Mouse (Mus musculus) CD4-positive, CD25-positive, alpha-beta regulatory T cell, adult 2 months (primary cell): Measurements from ENCODE around the gene Igsf3.

Source experiments
- DNase-seq: peaks from one replicate; pipeline ENCODE4 v3.0.0-alpha.2; 2012; ENCODE audit warnings: low read depth, low spot score

The Igsf3 gene

GRCm38 (mm10) chr3:101372345-101372980, 4.4 kb upstream of the Igsf3 start:
- DNase-seq: peak; percentile 86

- peak; percentile 45 for DNase-seq
Observed at GRCm38 (mm10) chr3:101377256-101378024, 557 bp downstream of the Igsf3 start.

- peak; percentile 20 for DNase-seq
Observed at GRCm38 (mm10) chr3:101378102-101378501, 1.2 kb downstream of the Igsf3 start.

- DNase-seq: no peak
Observed at GRCm38 (mm10) chr3:101379789-101380188, 2.9 kb downstream of the Igsf3 start.

GRCm38 (mm10) chr3:101381691-101382090, 4.8 kb downstream of the Igsf3 start:
- no peak for DNase-seq

- no peak for DNase-seq
Observed at GRCm38 (mm10) chr3:101382751-101383150, 5.9 kb downstream of the Igsf3 start.

GRCm38 (mm10) chr3:101386430-101387016, 9.6 kb downstream of the Igsf3 start:
- peak; percentile 43 for DNase-seq

- DNase-seq: peak; percentile 41
Observed at GRCm38 (mm10) chr3:101387849-101388248, 11.0 kb downstream of the Igsf3 start.

- no peak for DNase-seq
Observed at GRCm38 (mm10) chr3:101389566-101389965, 12.7 kb downstream of the Igsf3 start.

- DNase-seq: no peak
Observed at GRCm38 (mm10) chr3:101390472-101390871, 13.6 kb downstream of the Igsf3 start.

GRCm38 (mm10) chr3:101391991-101392390, 15.1 kb downstream of the Igsf3 start:
- DNase-seq: no peak

GRCm38 (mm10) chr3:101393103-101393644, 16.3 kb downstream of the Igsf3 start:
- no peak for DNase-seq

GRCm38 (mm10) chr3:101393659-101394539, 17.0 kb downstream of the Igsf3 start:
- DNase-seq: no peak

- DNase-seq: no peak
Observed at GRCm38 (mm10) chr3:101395341-101395740, 18.5 kb downstream of the Igsf3 start.

GRCm38 (mm10) chr3:101396061-101396460, 19.2 kb downstream of the Igsf3 start:
- DNase-seq: no peak

GRCm38 (mm10) chr3:101396726-101397263, 19.9 kb downstream of the Igsf3 start:
- DNase-seq: no peak

- DNase-seq: no peak
Observed at GRCm38 (mm10) chr3:101397422-101397821, 20.5 kb downstream of the Igsf3 start.

- no peak for DNase-seq
Observed at GRCm38 (mm10) chr3:101398071-101398786, 21.3 kb downstream of the Igsf3 start.

- peak; percentile 21 for DNase-seq
Observed at GRCm38 (mm10) chr3:101398877-101399276, 22.0 kb downstream of the Igsf3 start.

- no peak for DNase-seq
Observed at GRCm38 (mm10) chr3:101401501-101401900, 24.6 kb downstream of the Igsf3 start.
